Mouse (Mus musculus) forebrain, embryonic 13.5 days (tissue): ENCODE results near the gene Slc28a3. TPM values are rescaled to one million over a fixed set of nuclear protein-coding genes. Genes with fewer than 3 reads are reported as not detected.

ENCODE experiments used
- ATAC-seq: fragments of 200-750 bp; cut with Nextera tagmentation; 2 replicates; pipeline ENCODE4 v1.8.0; 2017
- H3K27ac ChIP-seq: fragments of 300-500 bp; sonication (generic); 2 replicates; pipeline ENCODE4 v1.5.1; 2015; ENCODE audit warnings: inconsistent platforms, mild to moderate bottlenecking, moderate library complexity
- H3K27me3 ChIP-seq: fragments of 300-500 bp; sonication (generic); 2 replicates; pipeline ENCODE4 v1.6.1; 2015; ENCODE audit warnings: mild to moderate bottlenecking, inconsistent platforms
- H3K36me3 ChIP-seq: fragments of 300-500 bp; sonication (generic); 2 replicates; pipeline ENCODE4 v1.6.1; 2015; ENCODE audit warnings: mild to moderate bottlenecking, inconsistent platforms; ENCODE audit not compliant: poor library complexity, severe bottlenecking
- H3K4me1 ChIP-seq: fragments of 300-500 bp; sonication (generic); 2 replicates; pipeline ENCODE4 v1.6.1; 2015; ENCODE audit warnings: inconsistent platforms
- H3K4me2 ChIP-seq: fragments of 300-500 bp; sonication (generic); 2 replicates; pipeline ENCODE4 v1.6.1; 2015; ENCODE audit warnings: inconsistent platforms, mild to moderate bottlenecking, moderate library complexity
- H3K4me3 ChIP-seq: fragments of 300-500 bp; sonication (generic); 2 replicates; pipeline ENCODE4 v1.5.1; 2015; ENCODE audit warnings: mild to moderate bottlenecking, inconsistent platforms
- H3K9ac ChIP-seq: fragments of 300-500 bp; sonication (generic); 2 replicates; pipeline ENCODE4 v1.6.1; 2015; ENCODE audit warnings: mild to moderate bottlenecking, inconsistent platforms
- H3K9me3 ChIP-seq: fragments of 300-500 bp; sonication (generic); replicated peaks from 2 replicates; pipeline ENCODE4 v1.6.1; 2016; ENCODE audit warnings: inconsistent platforms
- WGBS: fragments of 180-500 bp; shearing (Covaris S2); methylation state at CpG from one replicate; pipeline ENCODE4 v1.1.7; 2015; 5-methylcytosine and 5-hydroxymethylcytosine counted together
- polyA plus RNA-seq: library from polyadenylated mRNA; unstranded; fragments of >200 nt; fragmentation: Nextera tagmentation; extraction: Ambion mirVana; gene quantifications from 2 replicates; pipeline ENCODE4 v1.2.1, GENCODE M21; 2015

The Slc28a3 gene
- polyA plus RNA-seq, 1 experiment from 2014 or later, result 0.08 TPM

DNA sequence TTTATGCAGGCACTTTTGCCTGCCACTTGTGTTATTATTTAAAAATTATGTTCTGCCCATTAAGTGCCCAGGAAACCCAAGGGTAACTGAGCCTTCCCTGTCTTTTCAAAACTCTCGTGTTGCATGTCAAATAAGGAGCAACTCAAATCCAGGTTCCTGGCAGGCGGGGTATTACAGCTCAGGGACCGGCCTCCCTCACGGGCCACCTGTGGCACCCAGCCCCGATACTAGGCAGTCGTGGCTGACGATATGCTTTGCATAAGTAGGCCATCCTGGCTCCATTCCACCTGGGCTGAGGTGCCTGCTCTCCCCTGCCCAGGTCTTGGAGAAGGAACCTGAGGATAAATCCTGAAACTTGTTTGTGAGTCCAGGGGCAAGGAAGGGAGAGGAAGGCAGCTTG is 618 bp downstream of the Slc28a3 start:
- no peak overlapping the region for H3K27ac ChIP-seq
- H3K36me3 ChIP-seq, result no peaks in the 10 kb centered on the region
- H3K4me2 ChIP-seq, result no peak overlapping the region
- no peaks in the 10 kb centered on the region for H3K9me3 ChIP-seq
- H3K27me3 ChIP-seq, result 0 out of 2 replicates have a peak, but pooled peaks cover 6% of the 10 kb centered on the region
- no peak overlapping the region for H3K9ac ChIP-seq
- no peak overlapping the region for H3K4me3 ChIP-seq
- H3K4me1 ChIP-seq, result no peaks in the 10 kb centered on the region
- WGBS, result 23% methylated on average over 7 of the region's 7 CpGs
- no peak for ATAC-seq

DNA sequence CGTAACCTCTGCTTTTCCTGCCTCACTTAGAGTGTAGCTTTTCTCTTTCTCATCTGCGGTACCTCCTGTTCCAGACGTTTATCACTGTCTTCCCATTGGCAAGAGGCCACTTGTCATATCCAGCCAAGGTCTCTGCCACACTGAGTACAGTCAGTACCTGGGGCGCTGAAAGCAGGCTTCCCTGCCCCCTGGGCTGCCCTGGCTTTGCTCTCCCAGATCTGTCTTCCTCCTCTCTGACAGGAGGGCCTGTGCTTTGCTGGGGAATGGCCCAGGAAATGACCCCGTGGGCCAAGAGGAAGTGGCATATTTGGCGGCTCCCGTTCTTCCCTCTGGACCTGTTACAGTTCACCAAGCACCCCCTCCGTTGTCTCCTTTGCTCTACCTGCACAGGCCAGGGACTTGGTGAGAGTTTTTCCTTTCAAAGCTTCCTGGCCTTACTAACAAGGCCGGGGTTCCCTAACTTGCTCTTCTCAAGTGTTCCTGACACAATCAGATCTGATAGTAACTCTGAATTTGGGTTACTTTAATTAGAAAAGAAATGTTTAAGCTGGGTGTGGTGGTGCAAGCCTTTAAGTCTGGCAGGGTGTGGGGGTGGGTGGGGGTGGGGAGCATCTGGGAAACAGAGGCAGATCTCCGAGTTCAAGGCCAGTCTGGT is 9.3 kb downstream of the Slc28a3 start:
- H3K36me3 ChIP-seq, result no peaks in the 10 kb centered on the region
- H3K27me3 ChIP-seq, result no peaks in the 10 kb centered on the region
- H3K9me3 ChIP-seq, result no peaks in the 10 kb centered on the region
- no peak overlapping the region for H3K4me2 ChIP-seq
- no peak for ATAC-seq
- WGBS, result 77% methylated on average over 10 of the region's 10 CpGs
- H3K4me1 ChIP-seq, result 0 out of 2 replicates have a peak, but pooled peaks cover 3% of the 10 kb centered on the region
- H3K27ac ChIP-seq, result no peak overlapping the region
- no peak overlapping the region for H3K9ac ChIP-seq
- no peak overlapping the region for H3K4me3 ChIP-seq

DNA sequence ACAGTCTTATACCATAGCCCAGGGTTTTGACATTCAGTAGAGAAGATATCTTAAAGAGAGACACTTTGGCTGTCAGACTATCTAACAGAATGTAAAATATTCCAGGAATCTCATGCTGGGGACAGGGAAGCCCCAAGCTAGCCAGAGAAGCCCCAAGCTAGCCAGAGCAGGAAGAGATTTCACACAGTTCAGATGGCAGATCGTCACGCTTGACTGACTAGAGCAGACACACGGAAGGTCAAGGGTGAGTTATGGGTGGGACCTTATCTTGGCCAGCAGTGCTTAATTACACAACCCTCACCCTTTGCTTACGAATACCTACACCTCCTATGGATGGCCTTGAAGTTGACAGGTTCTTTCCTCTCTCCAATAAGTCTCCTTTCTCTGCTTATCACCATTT is 12.1 kb downstream of the Slc28a3 start:
- WGBS, result 84% methylated on average over 4 of the region's 4 CpGs
- Histone ChIP-seq H3K27ac (no peak overlapping the region), H3K4me1 (0 out of 2 replicates have a peak, but pooled peaks cover 3% of the 10 kb centered on the region), H3K36me3 (no peaks in the 10 kb centered on the region), H3K4me2 (no peak overlapping the region), H3K9me3 (no peaks in the 10 kb centered on the region), H3K9ac (no peak overlapping the region), H3K4me3 (no peak overlapping the region), H3K27me3 (no peaks in the 10 kb centered on the region)
- no peak for ATAC-seq

DNA sequence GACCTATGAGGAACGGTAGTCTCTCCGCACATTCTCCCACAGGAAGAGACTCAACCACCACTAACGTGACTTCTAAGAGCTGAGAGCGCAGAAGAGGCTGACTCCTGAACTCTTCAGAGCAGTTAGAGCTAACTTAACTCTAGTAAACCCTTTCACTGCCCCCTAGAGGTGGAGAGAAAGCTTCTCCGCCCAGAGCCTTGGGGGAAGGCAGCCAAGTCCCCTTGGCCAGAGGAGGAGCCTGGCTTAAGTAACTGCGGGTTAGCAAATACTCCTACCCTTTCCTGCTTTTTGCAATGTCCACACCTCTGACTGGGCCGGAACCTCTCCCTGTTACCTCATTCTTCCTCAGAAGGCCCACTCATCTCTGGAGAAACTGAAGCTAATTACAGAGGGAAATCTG is 17.5 kb downstream of the Slc28a3 start:
- Histone ChIP-seq H3K4me3 (no peak overlapping the region), H3K27ac (no peak overlapping the region), H3K36me3 (no peaks in the 10 kb centered on the region), H3K4me2 (no peak overlapping the region), H3K9me3 (no peaks in the 10 kb centered on the region), H3K4me1 (0 out of 2 replicates have a peak, but pooled peaks cover 5% of the 10 kb centered on the region), H3K27me3 (no peaks in the 10 kb centered on the region), H3K9ac (no peak overlapping the region)
- 33% methylated on average over 7 of the region's 7 CpGs for WGBS
- ATAC-seq, result no peak

DNA sequence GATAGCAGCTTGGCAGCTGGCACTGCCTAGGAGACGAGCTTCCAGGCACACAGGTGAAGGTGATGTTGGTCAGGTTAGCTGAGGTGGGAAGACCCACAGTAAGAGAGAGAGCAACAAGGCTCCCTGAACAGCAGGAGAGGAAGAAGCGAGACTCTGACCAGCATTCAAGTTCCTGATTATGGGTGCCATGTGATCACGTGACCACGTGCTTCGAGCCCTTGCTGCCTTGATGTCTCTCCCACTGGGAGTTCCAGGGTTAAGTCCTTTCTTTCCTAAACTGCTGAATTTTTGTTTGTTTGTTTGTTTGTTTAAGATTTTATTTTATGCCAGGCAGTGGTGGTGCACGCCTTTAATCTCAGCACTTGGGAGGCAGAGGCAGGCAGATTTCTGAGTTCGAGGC is 18.8 kb downstream of the Slc28a3 start:
- no peaks in the 10 kb centered on the region for H3K9me3 ChIP-seq
- H3K4me3 ChIP-seq, result no peak overlapping the region
- H3K4me2 ChIP-seq, result no peak overlapping the region
- 88% methylated on average over 7 of the region's 7 CpGs for WGBS
- no peaks in the 10 kb centered on the region for H3K27me3 ChIP-seq
- H3K4me1 ChIP-seq, result 0 out of 2 replicates have a peak, but pooled peaks cover 5% of the 10 kb centered on the region
- no peaks in the 10 kb centered on the region for H3K36me3 ChIP-seq
- H3K9ac ChIP-seq, result no peak overlapping the region
- ATAC-seq, result no peak
- no peak overlapping the region for H3K27ac ChIP-seq

DNA sequence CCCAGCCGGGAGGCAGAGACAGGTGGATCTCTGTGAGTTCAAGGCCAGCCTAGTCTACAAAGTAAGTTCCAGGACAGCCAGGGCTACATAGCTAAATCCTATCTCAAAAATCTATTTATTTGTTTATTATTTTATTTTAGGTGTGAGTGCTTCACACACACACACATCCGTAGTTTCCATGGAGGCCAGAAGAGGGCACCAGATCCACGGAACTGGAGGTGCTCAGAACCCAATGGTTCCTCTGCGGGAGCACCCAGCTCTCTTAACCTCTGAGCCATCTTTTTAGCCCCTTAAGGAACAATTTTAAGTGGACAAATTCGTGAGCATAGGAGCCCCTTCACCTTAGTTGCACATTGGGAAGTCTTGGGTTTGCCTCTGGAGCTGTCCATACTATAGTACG is 20.0 kb downstream of the Slc28a3 start:
- H3K4me2 ChIP-seq, result no peak overlapping the region
- H3K9me3 ChIP-seq, result no peaks in the 10 kb centered on the region
- H3K27ac ChIP-seq, result no peak overlapping the region
- ATAC-seq, result no peak
- H3K36me3 ChIP-seq, result no peaks in the 10 kb centered on the region
- H3K4me3 ChIP-seq, result no peak overlapping the region
- H3K4me1 ChIP-seq, result 0 out of 2 replicates have a peak, but pooled peaks cover 5% of the 10 kb centered on the region
- H3K9ac ChIP-seq, result no peak overlapping the region
- no peaks in the 10 kb centered on the region for H3K27me3 ChIP-seq
- WGBS, result 43% methylated on average over 6 of the region's 6 CpGs

DNA sequence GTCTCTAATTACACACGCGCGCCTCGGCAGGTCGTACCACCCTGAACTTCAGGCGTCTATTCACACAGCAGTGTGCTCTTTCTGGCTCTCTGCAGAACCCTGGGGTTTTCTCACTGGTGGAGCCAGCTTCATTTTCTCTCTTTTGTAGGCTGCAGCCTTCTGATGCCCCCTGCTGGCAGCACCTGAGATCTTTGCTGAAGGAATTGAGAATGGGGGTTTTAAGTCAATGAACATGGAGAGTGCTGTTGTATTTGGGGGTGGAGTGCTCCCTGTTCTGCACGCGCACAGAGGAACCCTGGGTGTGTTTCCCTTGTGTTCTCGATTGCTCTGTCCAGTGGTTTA is 21.2 kb downstream of the Slc28a3 start:
- no peaks in the 10 kb centered on the region for H3K9me3 ChIP-seq
- no peak overlapping the region for H3K27ac ChIP-seq
- peak; percentile 82 for ATAC-seq
- peak overlapping the region; percentile 13; the same call in 1 of the 2 replicates for H3K4me3 ChIP-seq
- peak overlapping the region; percentile 48 for H3K4me2 ChIP-seq
- no peaks in the 10 kb centered on the region for H3K36me3 ChIP-seq
- 0 out of 2 replicates have a peak, but pooled peaks cover 5% of the 10 kb centered on the region for H3K4me1 ChIP-seq
- WGBS, result 4% methylated on average over 9 of the region's 9 CpGs
- no peak overlapping the region for H3K9ac ChIP-seq
- no peaks in the 10 kb centered on the region for H3K27me3 ChIP-seq

DNA sequence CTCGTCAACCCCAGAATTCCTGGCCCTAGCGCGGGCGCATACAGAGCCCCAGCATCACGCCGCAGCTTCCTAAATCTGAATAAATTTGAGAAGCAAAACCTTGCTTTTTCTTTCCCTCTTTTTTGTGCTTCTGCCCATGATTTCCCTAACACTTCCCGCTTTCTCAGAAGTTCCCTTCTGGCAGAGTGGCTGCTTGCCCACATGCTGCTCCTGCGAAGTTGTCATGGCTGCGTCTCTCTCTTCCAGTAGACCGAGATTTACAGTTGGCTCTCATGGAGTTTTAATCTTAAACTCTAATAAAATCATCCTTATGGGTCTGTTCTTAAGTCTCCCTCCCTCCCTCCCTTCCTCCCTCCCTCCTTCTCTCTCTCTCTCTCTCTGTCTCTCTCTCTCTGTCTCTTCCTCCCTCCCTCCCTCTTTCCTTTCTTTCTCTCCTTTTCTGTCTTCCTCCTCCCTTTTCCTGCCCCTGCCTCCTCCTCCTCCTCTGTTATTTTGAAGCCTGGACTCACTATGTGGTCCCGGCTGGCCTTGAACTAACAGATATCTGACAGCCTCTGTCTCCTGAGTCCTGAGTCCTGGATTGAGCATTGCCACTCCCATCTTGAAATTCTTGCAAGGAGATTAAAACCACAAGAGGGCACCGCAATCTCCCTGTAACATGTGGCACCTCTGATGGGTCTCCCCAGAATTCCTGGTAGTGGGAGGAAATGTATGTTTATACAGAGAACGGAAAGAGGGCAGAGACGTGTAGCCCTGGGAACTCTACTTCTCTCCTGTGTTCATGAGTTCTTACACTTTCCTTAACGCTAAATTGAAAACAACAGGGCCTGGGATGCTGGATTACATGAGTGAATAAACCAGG is 21.8 kb downstream of the Slc28a3 start:
- Histone ChIP-seq H3K4me3 (peak overlapping the region; percentile 13; the same call in 1 of the 2 replicates), H3K4me1 (0 out of 2 replicates have a peak, but pooled peaks cover 5% of the 10 kb centered on the region), H3K36me3 (no peaks in the 10 kb centered on the region), H3K4me2 (peak overlapping the region; percentile 48), H3K27me3 (no peaks in the 10 kb centered on the region), H3K9me3 (no peaks in the 10 kb centered on the region), H3K9ac (no peak overlapping the region), H3K27ac (no peak overlapping the region)
- ATAC-seq, result peak; percentile 50; the same call in 1 of the 2 replicates
- WGBS, result 52% methylated on average over 15 of the region's 15 CpGs

DNA sequence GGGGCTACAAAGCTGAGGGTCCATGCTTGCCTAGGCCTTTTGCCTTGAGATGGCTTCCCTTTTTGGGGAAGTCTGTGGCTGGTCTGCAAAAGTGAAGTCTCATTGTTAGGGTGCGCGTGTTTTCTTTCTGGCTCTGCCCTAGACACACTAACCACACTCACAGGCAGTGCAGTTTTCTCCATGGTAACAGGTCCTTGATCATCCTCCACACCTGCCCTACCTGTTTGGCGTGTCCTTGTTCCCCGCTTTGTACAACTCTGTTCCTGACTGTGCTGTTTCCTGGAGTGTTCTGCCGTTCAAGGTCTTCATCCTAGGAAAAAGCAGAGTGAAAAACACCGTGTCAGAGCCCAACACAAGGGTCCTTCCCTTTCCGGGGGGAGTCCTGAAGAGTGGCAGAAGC is 22.7 kb downstream of the Slc28a3 start:
- no peaks in the 10 kb centered on the region for H3K9me3 ChIP-seq
- no peaks in the 10 kb centered on the region for H3K27me3 ChIP-seq
- no peak overlapping the region for H3K9ac ChIP-seq
- no peak overlapping the region for H3K4me3 ChIP-seq
- no peak overlapping the region for H3K4me2 ChIP-seq
- H3K27ac ChIP-seq, result no peak overlapping the region
- WGBS, result 88% methylated on average over 7 of the region's 7 CpGs
- ATAC-seq, result no peak
- H3K4me1 ChIP-seq, result 0 out of 2 replicates have a peak, but pooled peaks cover 5% of the 10 kb centered on the region
- no peaks in the 10 kb centered on the region for H3K36me3 ChIP-seq

DNA sequence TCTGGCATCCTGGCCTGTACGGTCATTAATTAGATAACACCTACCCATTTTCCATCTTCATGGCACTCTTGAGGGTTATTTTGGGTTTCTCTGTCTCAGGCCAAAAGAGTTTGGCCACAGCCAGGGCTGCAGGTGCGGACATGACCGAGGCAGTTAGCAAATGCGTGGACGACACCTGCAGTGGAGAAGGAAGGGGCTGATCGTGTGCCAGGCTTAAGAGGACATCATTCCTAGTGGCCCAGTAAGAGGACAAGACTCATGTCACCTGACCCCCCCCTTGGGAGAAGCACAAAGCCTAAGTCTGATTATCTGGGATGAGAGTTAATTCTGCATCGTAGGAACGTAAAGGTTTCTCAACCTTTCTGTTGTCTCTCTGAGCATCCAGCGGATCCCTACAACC is 44.5 kb downstream of the Slc28a3 start:
- Histone ChIP-seq H3K9me3 (no peaks in the 10 kb centered on the region), H3K9ac (no peak overlapping the region), H3K27me3 (no peaks in the 10 kb centered on the region; the same call in 1 of the 2 replicates), H3K36me3 (no peaks in the 10 kb centered on the region), H3K27ac (no peak overlapping the region), H3K4me2 (no peak overlapping the region), H3K4me3 (no peak overlapping the region), H3K4me1 (no peaks in the 10 kb centered on the region)
- no peak for ATAC-seq
- 86% methylated on average over 9 of the region's 9 CpGs for WGBS

DNA sequence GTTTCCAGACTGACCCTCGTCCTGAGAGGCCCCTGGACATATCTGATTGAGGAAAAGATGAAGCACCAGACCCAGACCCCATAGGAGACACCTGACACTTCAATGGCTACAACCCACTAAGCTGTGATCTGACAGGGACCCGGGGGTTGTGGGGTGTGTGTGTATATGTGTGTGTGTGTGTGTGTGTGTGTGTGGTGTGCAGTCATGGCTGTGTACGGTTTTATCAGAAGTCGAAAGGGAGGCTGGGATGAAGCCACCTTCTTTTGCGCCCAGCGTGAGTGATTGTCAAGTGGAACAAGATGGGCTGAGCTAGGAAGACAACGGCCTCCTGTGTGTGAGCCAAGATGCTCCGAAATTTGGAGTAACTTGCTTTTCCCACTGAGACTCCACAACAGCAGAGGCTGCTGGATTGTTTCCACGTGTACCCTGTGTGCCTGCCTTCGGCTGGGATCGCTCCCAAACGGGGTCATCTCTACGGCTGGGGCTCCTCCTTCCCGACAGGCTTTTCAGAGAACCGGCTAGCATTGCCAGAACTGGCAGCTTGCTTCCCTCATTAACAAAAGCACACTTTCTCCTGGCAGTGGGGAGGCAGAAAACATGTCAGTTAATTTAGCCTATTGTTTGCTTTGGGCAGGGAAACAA is 50.1 kb downstream of the Slc28a3 start:
- Histone ChIP-seq H3K4me1 (peaks cover 8% of the 10 kb centered on the region; the same call in 1 of the 2 replicates), H3K9me3 (no peaks in the 10 kb centered on the region), H3K4me3 (no peak overlapping the region), H3K27me3 (no peaks in the 10 kb centered on the region), H3K9ac (no peak overlapping the region), H3K36me3 (no peaks in the 10 kb centered on the region), H3K27ac (peak overlapping the region; percentile 21; the same call in 1 of the 2 replicates), H3K4me2 (0 out of 2 replicates have a peak overlapping the region, but pooled peaks have one; percentile 1)
- 62% methylated on average over 15 of the region's 15 CpGs for WGBS
- ATAC-seq, result peak; percentile 82

DNA sequence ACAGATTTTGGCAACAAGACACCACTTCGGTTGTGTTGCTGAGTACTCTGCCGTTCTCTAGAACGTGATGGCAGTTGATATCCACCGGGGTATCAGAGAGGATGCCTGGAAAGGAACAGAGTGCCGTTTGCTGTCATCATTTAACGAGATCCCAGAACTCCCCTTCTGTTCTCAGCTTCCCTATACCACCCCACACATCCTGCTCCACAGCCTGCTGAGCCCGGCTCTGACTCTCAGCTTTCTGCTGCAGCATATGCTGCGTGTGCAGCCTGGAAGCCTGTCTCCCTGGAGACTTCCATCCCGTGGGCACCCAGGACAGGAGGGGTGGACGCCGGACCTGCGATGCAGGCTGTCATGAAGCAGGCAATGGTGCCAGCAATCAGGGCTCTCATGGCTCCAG is 52.5 kb downstream of the Slc28a3 start:
- ATAC-seq, result peak; percentile 77; the same call in 1 of the 2 replicates
- H3K27me3 ChIP-seq, result no peaks in the 10 kb centered on the region
- H3K27ac ChIP-seq, result no peak overlapping the region
- no peak overlapping the region for H3K4me3 ChIP-seq
- H3K9ac ChIP-seq, result no peak overlapping the region
- no peaks in the 10 kb centered on the region for H3K36me3 ChIP-seq
- WGBS, result 71% methylated on average over 12 of the region's 12 CpGs
- no peak overlapping the region for H3K4me2 ChIP-seq
- H3K4me1 ChIP-seq, result peaks cover 8% of the 10 kb centered on the region; the same call in 1 of the 2 replicates
- H3K9me3 ChIP-seq, result no peaks in the 10 kb centered on the region
